Mouse (Mus musculus) granulocyte monocyte progenitor cell, adult 5-6 weeks (primary cell): ENCODE results near the gene Rnf34. TPM values are rescaled to one million over a fixed set of nuclear protein-coding genes. Genes with fewer than 3 reads are reported as not detected.

ENCODE experiments used
- ATAC-seq: replicated peaks from 2 replicates; pipeline ENCODE4 v1.8.0; 2016; ENCODE audit warnings: mild to moderate bottlenecking, moderate TSS enrichment, inconsistent platforms; ENCODE audit not compliant: poor library complexity, severe bottlenecking
- total RNA-seq, 2 experiments: library from RNA; stranded (forward) in 1 of 2; stranded (reverse) in 1 of 2; fragments of 200-712, 200-1000 nt in 1 of 2; fragments of >200 nt in 1 of 2; fragmentation: Nextera tagmentation in 1 of 2; gene quantifications; 2 replicates each; pipeline ENCODE4 v1.2.3; 2014 to 2017

The Rnf34 gene
- total RNA-seq, 2 experiments from 2014 or later, result 17.5 to 20.4 TPM

- no peak for ATAC-seq
These were observed 13.2 kb downstream of the Rnf34 start for GRCm38 (mm10) chr5:122863053-122863452.

DNA sequence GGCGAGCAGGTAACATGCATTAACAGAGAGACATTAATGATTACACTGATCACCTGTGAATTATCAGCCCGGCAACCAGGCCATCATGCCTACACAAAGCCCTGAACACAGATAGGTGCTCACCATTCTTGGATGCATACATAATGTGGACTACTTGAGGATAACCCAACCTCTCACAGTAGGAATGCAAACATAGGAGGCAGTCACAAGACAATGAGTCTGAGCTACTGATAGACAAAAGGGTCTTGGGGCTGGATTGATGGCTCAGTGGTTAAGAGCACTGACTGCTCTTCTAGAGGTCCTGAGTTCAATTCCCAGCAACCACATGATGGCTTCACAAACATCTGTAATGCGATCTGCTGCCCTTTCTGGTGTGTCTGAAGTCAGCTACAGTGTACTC lies 22.8 kb downstream of the Rnf34 start:
- ATAC-seq, result no peak

DNA sequence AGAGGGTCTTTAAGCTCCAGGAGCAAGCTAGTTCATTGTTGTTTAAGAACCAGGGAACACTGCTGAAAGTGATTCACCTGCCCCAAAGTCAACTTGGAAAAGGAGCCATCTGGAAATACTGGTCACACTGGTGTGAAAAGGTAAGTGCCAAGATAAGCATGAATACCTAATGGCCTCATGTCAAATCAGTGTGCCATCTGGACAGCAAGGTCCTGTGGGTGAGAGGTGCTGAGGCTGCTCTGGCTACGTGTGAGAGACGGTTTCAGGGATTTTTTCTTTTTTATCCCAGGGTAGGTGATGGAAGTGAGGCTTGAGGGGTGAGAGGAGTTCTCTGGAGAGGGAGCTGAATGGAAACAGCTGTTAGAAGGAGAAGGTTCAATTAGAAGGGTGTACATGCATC lies 23.7 kb downstream of the Rnf34 start:
- no peak for ATAC-seq

DNA sequence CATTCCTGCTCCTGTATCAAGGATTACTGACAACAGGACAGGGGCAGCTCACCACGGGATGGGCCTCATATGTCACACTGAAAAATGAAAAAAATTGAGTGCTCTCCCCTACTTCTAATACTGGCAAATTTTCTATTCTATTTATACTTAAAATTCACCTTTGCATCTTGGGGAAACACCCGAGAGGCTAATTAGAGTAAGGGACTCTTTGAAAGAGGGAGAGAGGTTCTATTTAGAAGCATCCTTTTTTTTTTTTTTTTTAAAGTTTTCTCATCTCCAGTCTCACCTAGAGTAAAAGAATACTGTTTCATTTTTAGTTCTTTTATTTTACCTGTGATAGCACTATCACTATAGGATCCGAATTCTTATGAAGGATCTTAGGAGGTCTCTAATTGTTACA lies 24.5 kb downstream of the Rnf34 start:
- no peak for ATAC-seq

- no peak for ATAC-seq
These were observed 26.8 kb downstream of the Rnf34 start for GRCm38 (mm10) chr5:122876671-122877070.

- no peak for ATAC-seq
These were observed 30.6 kb downstream of the Rnf34 start for GRCm38 (mm10) chr5:122880241-122880980.

DNA sequence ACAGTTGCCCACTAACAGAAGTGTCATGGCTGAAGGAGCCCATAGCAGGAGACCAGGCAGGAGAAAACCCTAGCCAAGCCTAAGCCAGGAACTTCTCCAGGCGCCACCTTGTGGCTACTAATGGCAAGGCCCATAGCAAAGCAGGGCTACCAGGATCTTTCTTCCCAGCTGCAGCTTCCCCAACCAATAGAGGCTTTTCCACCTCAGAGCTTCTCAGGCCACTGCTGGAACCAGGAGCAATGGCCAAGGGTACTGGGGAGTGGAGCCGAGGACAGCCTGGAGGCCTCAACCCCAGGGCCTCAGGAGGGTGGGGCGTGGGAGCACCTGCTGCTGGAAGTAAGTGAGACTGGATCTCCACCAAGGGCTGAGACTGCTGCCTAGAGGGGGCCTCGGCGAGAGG lies 31.5 kb downstream of the Rnf34 start:
- ATAC-seq, result peak; percentile 45

DNA sequence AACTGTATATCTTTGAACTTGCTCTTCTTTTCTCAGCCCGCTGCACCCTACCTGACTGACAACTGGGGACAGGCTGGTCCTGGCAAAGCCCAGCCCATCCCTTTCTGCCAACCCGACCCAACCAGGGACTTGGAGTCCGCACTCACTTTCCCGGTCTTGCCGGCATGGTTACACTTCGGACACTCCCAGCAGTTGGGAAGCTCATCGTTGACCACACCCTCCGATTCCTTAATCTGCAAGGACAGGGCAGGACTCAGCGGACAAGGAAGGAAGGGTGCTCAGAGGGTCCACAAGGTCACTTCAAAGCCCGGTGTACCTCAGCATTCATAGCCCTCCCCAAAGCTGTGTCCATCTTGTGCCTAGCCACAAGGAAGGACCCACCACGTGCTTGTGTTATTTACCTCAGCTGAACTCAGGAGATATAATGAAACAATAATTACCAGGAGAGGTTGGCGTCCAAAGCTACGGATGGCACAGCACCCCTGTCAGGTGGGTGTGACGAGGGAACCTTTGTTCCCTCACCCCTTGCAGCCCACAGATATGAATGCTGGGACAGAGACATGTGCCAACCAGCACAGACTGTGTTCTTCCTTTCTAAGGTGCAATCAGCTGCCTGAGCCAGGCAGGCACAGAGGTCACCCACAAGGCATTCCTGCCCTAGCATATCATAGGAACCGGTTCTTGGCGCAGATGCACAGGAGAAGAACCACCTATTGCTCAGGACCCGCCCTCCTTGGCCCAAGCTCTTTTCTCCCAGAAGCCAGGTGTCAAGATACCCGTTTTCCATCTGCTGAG lies 32.6 kb downstream of the Rnf34 start:
- ATAC-seq, result no peak

DNA sequence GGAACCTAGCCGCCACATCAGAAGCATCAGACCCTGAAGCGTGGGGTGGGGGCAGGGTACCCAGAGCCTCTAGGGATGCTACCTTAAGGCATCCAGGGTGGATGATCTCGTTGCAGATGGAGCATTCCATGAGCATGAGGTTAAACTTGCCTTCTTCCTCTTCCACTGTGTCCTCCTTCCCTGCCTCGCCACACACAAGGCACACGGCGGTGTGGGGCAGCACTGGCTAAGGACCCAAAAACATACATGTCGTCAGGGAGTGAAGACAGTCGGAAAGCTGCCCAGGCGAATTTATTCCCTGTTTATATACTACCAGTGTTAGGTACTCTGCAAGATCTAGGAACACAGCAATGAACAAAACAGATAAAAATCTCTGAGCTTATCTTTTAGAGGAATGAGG lies 33.4 kb downstream of the Rnf34 start:
- no peak for ATAC-seq

DNA sequence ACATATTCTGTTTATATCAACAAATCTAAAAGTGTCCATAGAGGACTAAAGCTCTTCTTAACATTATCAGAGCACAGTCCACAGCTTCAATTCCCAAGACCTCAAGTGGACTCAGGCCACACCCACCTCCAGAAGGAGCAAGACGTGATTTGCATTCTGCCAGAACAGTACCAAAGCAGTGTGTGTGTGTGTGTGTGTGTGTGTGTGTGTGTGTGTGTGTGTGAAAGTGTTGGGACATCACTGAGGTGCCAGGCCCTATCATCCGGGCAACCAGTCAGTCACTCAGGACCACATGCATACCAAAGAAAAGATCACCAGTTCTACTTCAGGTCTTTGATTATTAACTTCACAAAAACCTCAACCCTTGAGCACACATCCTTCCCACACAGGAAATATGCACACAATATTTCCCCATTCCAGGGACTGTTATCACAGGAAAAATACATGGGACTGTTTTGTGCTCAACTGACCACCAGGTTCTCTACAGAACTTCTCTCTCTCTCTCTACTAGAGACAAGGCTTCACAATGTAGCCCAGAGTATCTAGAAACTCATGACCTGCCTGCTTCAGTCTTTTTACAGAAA lies 33.9 kb downstream of the Rnf34 start:
- no peak for ATAC-seq

DNA sequence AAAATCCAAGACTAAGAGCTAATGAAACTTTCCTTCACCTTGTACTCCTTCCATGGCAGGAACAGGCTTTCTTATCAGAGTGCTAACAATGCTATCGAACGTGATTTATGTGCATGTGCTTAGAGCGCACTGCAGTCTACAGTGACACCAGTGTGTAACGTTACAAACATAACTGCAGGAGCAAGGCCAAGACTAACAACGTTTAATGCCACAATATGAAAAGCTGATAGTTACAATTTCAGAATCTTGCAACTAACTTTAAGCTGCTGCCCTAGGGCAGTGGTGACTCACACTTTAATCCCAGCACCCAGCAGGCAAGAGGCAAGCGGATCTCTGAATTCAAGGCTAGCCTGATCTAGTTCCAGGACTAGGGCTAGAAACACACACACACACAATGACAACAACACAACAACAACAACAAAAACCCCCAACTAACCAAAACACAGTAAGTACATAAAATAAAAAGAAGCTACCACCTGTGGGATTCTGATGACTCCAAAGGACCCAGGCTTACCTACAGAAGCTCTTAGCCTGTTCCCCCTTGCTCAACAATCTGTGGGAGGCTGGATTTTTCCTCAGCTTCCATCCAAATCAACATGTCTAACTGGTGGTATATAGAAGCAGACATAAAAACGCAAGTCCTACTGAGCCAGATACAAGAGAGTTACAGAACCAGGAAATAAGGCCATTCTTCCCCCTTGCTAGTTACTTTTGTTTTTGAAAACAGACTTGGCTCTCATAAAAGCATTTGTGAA lies 34.9 kb downstream of the Rnf34 start:
- ATAC-seq, result no peak

GRCm38 (mm10) chr5:122887033-122887432 lies 37.2 kb downstream of the Rnf34 start:
- ATAC-seq, result no peak

- no peak for ATAC-seq
These were observed 38.2 kb downstream of the Rnf34 start for GRCm38 (mm10) chr5:122887926-122888611.

GRCm38 (mm10) chr5:122888612-122889214 lies 38.9 kb downstream of the Rnf34 start:
- ATAC-seq, result no peak

DNA sequence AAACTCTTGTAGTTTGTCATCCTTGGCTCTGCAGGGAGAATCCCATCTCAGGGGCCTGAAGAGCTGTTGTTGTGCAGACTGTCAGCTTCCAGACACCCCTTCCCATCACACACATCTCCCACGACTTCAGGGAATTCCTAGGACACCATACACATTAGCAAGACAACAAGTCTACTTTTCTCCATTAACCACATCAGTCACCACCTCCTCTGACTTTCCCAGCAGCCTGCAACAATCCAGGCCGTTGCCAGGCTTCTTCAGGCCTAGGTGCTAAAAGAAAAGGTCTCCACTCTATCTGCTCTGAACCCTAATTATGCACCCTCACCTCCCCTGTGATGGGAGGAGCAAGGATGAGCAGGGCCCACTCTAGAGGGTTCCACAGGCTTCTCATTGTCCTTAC lies 40.5 kb downstream of the Rnf34 start:
- ATAC-seq, result no peak

GRCm38 (mm10) chr5:122893270-122893669 lies 43.4 kb downstream of the Rnf34 start:
- no peak for ATAC-seq

- no peak; the same call in 1 of the 2 replicates for ATAC-seq
These were observed 44.3 kb downstream of the Rnf34 start for GRCm38 (mm10) chr5:122894007-122894637.

- peak; percentile 72 for ATAC-seq
These were observed 45.0 kb downstream of the Rnf34 start for GRCm38 (mm10) chr5:122894821-122895220.

DNA sequence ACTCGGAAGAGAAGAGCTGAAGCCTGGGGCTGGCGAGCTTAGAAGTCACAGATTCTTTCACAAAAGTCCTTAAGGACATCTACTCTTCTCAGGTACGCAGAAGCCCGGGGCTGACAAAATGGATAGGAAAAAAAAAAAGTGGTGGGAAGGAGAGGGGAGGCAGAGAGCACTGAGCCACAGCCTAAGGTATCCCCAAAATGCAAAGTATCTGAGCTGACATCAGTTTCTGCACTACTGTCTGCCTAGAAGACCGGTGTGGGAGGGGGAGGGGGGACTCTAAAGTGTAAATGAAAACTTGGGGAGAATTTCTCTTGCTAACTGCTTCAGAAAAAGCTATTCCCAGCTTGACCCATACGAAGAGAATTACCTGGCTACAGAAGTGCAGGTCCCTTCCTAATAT lies 48.3 kb downstream of the Rnf34 start:
- no peak for ATAC-seq
